Mouse (Mus musculus) hindbrain, embryonic 11.5 days (tissue): ENCODE results near the gene Syt12. TPM values are rescaled to one million over a fixed set of nuclear protein-coding genes. Genes with fewer than 3 reads are reported as not detected.
"Not testable (repeated sequence)": the region's sequence is repeated elsewhere in the genome, so short reads cannot be mapped to it uniquely, and the experiment has no call there.

Experiments used
- ATAC-seq: fragments of 200-750 bp; cut with Nextera tagmentation; 2 replicates; pipeline ENCODE4 v1.8.0; 2017; ENCODE audit warnings: mild to moderate bottlenecking, moderate TSS enrichment, moderate library complexity; ENCODE audit not compliant: low FRiP score
- DNase-seq: peaks from one replicate; pipeline ENCODE4 v3.0.0-alpha.2; 2015; ENCODE audit warnings: low spot score
- H3K27ac ChIP-seq: fragments of 300-500 bp; sonication (generic); 2 replicates; pipeline ENCODE4 v1.5.1; 2014; ENCODE audit warnings: mild to moderate bottlenecking, low read depth, low read length
- H3K27me3 ChIP-seq: fragments of 300-500 bp; sonication (generic); 2 replicates; pipeline ENCODE4 v1.6.1; 2014; ENCODE audit warnings: mild to moderate bottlenecking, low read length, moderate library complexity, mixed read lengths; ENCODE audit not compliant: control insufficient read depth, insufficient read depth
- H3K36me3 ChIP-seq: fragments of 300-500 bp; sonication (generic); 2 replicates; pipeline ENCODE4 v1.6.1; 2014; ENCODE audit warnings: mild to moderate bottlenecking, low read length, moderate library complexity, mixed read lengths; ENCODE audit not compliant: control insufficient read depth, insufficient read depth
- H3K4me1 ChIP-seq: fragments of 300-500 bp; sonication (generic); replicated peaks from 2 replicates; pipeline ENCODE4 v1.6.1; 2014; ENCODE audit warnings: low read length, mixed read lengths; ENCODE audit not compliant: control insufficient read depth, insufficient read depth
- H3K4me2 ChIP-seq: fragments of 300-500 bp; sonication (generic); replicated peaks from 2 replicates; pipeline ENCODE4 v1.6.1; 2014; ENCODE audit warnings: mild to moderate bottlenecking, low read depth, low read length
- H3K4me3 ChIP-seq: fragments of 300-500 bp; sonication (generic); 2 replicates; pipeline ENCODE4 v1.5.1; 2014; ENCODE audit warnings: low read depth, low read length
- H3K9ac ChIP-seq: fragments of 300-500 bp; sonication (generic); 2 replicates; pipeline ENCODE4 v1.6.1; 2014; ENCODE audit warnings: low read depth, low read length
- H3K9me3 ChIP-seq: fragments of 300-500 bp; sonication (generic); 2 replicates; pipeline ENCODE4 v1.6.1; 2016; ENCODE audit warnings: low read length; ENCODE audit not compliant: control insufficient read depth
- WGBS: fragments of 180-500 bp; shearing (Covaris S2); extraction: QIAGEN DNeasy Blood & Tissue Kit; methylation state at CpG from one replicate; pipeline ENCODE4 v1.1.7; 2014; 5-methylcytosine and 5-hydroxymethylcytosine counted together
- polyA plus RNA-seq: library from polyadenylated mRNA; unstranded; fragments of >200 nt; fragmentation: Nextera tagmentation; extraction: Ambion mirVana; gene quantifications from 2 replicates; pipeline ENCODE4 v1.2.1, GENCODE M21; 2014

Gene Syt12
- polyA plus RNA-seq, 1 experiment from 2014 or later: 0.99 TPM

DNA sequence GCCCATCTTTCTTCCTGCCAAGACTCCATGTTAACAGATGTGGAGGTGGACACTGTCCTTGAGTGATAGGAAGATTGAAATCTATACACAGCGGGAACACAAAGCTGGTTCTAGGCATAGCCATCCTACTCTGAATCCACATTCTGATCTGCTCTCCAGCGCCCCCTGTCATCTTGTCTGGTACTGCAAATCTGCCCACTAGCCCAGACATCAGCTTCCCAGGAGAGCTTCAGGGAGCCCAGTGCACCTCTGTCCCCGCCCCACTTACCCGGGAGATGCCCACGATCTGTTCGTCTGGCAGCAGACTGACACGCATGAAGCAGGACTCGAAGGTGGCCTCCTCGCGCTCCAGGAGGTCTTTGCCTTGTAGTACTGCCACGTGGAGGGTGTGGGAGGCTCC, 21.0 kb downstream of the Syt12 start:
- 13% methylated on average over 11 of the region's 11 CpGs for WGBS
- Histone ChIP-seq H3K4me3 (no peak overlapping the region), H3K9ac (no peak overlapping the region), H3K9me3 (no peaks in the 10 kb centered on the region), H3K4me2 (no peak overlapping the region), H3K36me3 (no peaks in the 10 kb centered on the region), H3K27me3 (no peaks in the 10 kb centered on the region), H3K27ac (no peak overlapping the region), H3K4me1 (no peaks in the 10 kb centered on the region; the same call in 1 of the 2 replicates)
- DNase-seq: peak; percentile 80
- no peak for ATAC-seq

DNA sequence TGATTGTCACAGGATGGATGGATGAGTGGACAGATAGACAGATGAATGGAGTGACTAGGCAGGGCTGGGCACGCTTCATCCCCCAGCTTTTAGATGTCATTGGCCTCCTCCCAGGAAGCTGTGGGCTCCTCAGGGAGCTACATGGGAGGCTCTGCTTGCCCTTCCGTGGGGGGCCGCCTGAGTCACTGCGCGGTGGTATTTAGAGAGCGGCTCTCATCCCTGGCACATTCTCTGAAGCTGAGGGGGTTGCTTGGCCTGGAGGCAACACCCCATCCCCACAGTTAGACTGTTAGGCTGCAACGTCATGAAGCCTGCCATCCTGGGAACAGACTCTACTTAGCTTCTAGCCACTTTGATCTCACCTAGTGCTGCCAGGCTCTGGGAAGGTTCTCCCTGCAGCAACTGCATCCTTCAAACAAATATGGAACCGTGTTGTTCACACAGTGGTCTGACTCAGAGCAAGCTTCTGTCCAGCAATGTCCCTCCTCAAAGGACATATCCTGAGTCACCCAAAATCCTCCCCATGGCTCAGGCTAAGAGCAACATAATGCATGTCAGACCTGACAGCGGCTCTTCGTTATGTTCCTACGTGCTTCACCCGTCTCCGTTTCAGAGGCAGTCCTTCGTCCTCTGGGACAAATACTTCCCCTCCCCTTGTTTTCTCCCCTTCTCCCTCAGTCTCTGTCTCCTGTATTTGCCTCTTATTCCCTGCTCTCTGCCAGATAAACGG, 22.0 kb downstream of the Syt12 start:
- H3K9me3 ChIP-seq: no peaks in the 10 kb centered on the region

DNA sequence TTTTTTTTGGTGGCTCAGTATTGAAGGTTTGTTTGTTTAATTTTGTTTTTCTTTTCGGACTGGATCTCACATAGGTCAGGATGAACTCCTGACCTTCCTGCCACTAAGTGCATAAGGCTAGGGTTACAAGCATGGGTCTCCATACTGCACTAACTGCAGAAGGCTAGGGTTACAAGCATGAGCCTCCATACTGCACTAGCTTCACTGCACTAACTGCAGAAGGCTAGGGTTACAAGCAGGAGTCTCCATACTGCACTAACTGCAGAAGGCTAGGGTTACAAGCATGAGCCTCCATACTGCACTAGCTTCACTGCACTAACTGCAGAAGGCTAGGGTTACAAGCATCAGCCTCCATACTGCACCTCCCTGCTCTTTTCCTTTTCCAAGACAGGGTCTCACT, 23.2 kb downstream of the Syt12 start:
- not testable (repeated sequence) for H3K27ac ChIP-seq, H3K4me1 ChIP-seq, H3K36me3 ChIP-seq, H3K27me3 ChIP-seq, H3K4me2 ChIP-seq, H3K4me3 ChIP-seq, ATAC-seq, DNase-seq, H3K9me3 ChIP-seq, H3K9ac ChIP-seq
- WGBS: 69% methylated on average over 1 of the region's 1 CpGs

More for the DNA sequence above, 22.0 kb downstream of the Syt12 start:
- Histone ChIP-seq H3K27me3 (no peaks in the 10 kb centered on the region), H3K9ac (no peak overlapping the region), H3K4me1 (no peaks in the 10 kb centered on the region; the same call in 1 of the 2 replicates), H3K4me2 (no peak overlapping the region), H3K36me3 (no peaks in the 10 kb centered on the region), H3K27ac (no peak overlapping the region), H3K4me3 (no peak overlapping the region)
- DNase-seq: no peak
- 79% methylated on average over 15 of the region's 15 CpGs for WGBS
- no peak for ATAC-seq

DNA sequence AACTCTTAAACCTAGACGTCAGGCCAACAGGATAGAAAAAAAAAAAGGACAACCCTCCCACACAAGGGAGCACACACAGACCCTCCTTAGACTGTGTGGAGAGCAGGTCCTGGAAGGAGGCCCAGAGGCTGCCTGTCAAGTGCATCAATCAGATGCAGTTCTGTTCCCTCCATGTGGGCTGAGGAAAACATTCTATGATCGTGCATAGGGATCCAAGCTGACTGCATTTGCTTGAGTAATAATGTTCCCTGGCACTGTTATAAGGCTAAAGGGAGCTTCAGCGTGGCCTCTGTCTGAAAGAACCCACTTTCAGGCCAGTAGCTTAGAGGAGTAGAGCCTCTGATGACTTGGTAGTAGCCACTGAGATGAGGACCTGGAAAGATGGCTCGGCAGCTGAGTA, 24.7 kb downstream of the Syt12 start:
- Histone ChIP-seq H3K9ac (no peak overlapping the region), H3K9me3 (no peaks in the 10 kb centered on the region), H3K27me3 (no peaks in the 10 kb centered on the region), H3K4me3 (no peak overlapping the region), H3K4me2 (no peak overlapping the region), H3K36me3 (no peaks in the 10 kb centered on the region), H3K4me1 (no peaks in the 10 kb centered on the region; the same call in 1 of the 2 replicates), H3K27ac (no peak overlapping the region)
- ATAC-seq (no peak), DNase-seq (no peak)
- 45% methylated on average over 4 of the region's 4 CpGs for WGBS

DNA sequence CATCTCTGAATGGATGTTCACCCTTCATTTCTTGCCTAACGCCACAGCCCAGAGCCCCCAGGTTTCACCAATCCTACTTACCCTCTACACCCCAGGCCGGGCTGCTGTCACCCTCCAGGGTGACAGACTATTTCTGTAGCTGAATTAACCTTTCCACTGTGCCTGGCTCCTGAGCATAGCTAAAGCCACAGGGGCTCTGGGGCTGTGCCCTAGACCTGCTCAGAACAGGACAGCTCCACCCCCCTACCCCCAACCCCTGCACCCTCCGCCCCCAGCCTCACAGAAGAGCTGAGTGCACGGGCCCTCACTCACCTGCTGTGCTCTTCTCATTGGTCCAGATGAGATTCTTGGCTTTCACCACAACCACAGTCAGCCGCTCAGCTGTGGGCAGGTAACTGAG, 25.3 kb downstream of the Syt12 start:
- Histone ChIP-seq H3K9me3 (no peaks in the 10 kb centered on the region), H3K4me3 (no peak overlapping the region), H3K4me2 (no peak overlapping the region), H3K27me3 (no peaks in the 10 kb centered on the region), H3K4me1 (no peaks in the 10 kb centered on the region; the same call in 1 of the 2 replicates), H3K27ac (no peak overlapping the region), H3K36me3 (no peaks in the 10 kb centered on the region), H3K9ac (no peak overlapping the region)
- WGBS: 15% methylated on average over 5 of the region's 5 CpGs
- no peak for DNase-seq
- ATAC-seq: no peak

DNA sequence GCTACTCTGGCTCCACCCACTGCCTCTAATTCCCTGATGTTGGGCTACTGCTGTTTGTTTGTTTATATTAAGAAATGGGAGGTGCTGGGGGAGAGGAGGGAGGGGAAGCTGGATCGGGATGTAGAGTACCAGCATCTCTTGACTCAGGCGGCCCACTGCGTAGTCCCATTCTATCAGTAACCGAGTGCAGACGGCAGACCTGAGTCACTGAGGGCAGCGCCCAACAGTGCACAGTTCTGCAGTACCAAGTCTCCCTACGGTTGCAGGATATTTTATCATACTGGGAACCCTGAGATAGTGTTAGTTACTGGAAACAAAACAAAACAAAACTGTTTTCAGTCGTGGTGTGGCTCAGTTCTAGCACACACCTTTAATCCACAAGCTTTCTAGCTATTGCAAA, 26.1 kb downstream of the Syt12 start:
- Histone ChIP-seq H3K4me2 (no peak overlapping the region), H3K36me3 (no peaks in the 10 kb centered on the region), H3K9me3 (no peaks in the 10 kb centered on the region), H3K27me3 (no peaks in the 10 kb centered on the region), H3K9ac (no peak overlapping the region), H3K4me1 (no peaks in the 10 kb centered on the region; the same call in 1 of the 2 replicates), H3K4me3 (no peak overlapping the region), H3K27ac (no peak overlapping the region)
- ATAC-seq: no peak
- DNase-seq: no peak
- 59% methylated on average over 8 of the region's 8 CpGs for WGBS

DNA sequence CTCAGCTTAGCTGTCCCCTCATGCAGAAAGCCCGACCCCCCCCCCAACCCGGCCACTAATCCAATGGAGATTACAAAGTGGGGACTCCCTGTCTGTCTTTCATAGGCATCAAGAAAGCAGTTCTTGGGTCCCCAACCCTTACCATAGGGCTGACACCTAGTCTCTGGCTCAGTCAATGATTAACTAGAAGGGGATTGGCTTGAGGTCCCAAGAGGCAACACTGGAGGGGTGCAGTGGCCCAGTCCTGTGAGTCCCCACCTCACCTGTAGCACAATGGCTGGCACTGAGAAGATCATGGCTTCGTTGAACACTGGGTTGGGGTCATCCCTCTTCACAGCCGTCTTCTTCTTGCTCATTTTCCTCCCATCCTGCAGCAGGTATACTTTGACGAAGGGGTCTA, 26.6 kb downstream of the Syt12 start:
- no peak for ATAC-seq

DNA sequence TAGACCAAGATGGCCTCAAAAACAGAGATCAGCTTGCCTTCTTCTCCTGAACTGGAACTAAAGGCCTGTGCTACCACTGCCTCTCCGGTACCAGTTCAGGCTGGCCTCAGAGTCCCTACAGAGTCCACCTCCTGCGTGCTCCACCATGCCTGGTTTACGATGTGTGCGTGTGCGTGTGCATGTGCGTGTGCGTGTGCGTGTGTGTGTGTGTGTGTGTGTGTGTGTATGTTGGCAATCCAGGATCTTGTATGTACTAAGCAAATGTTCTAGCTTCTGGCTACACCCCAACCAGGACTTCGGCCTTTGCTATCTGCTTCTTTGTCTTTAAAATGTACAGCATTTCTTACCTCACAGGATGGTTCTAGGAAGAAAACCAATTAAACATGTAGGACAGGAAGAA, 28.0 kb downstream of the Syt12 start:
- H3K4me1 ChIP-seq: no peaks in the 10 kb centered on the region; the same call in 1 of the 2 replicates
- no peak overlapping the region for H3K9ac ChIP-seq
- WGBS: 96% methylated on average over 9 of the region's 9 CpGs
- H3K27me3 ChIP-seq: no peaks in the 10 kb centered on the region
- no peak for DNase-seq
- H3K9me3 ChIP-seq: no peaks in the 10 kb centered on the region
- no peak for ATAC-seq
- H3K36me3 ChIP-seq: no peaks in the 10 kb centered on the region
- H3K4me3 ChIP-seq: no peak overlapping the region
- H3K4me2 ChIP-seq: no peak overlapping the region
- no peak overlapping the region for H3K27ac ChIP-seq

More for the DNA sequence above, 26.6 kb downstream of the Syt12 start:
- no peaks in the 10 kb centered on the region for H3K9me3 ChIP-seq
- WGBS: 65% methylated on average over 5 of the region's 5 CpGs
- no peaks in the 10 kb centered on the region; the same call in 1 of the 2 replicates for H3K4me1 ChIP-seq
- H3K27ac ChIP-seq: no peak overlapping the region
- H3K27me3 ChIP-seq: no peaks in the 10 kb centered on the region
- no peak for DNase-seq
- no peak overlapping the region for H3K4me3 ChIP-seq
- H3K36me3 ChIP-seq: no peaks in the 10 kb centered on the region
- H3K9ac ChIP-seq: no peak overlapping the region
- H3K4me2 ChIP-seq: no peak overlapping the region

DNA sequence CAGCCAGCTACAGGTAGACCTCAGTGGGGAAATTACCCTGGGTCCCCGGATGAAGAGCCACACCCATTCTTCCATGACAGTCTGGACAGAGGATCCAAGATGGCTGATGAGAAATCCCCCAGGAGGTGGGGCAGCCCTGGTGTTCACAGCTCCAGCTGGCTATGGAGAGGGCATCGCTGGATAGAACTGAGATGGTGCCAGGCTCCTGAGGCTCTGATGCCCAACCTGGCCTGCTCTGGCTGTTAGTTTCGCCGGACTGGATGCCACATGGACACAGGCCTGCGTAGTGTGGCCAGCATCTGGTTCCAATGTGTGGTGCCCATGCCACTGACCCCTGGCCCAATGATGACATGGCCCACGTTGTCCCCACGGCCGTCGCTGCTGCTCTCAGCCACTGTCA, 29.8 kb downstream of the Syt12 start:
- no peak overlapping the region for H3K27ac ChIP-seq
- no peak overlapping the region for H3K4me3 ChIP-seq
- no peaks in the 10 kb centered on the region; the same call in 1 of the 2 replicates for H3K4me1 ChIP-seq
- H3K9me3 ChIP-seq: no peaks in the 10 kb centered on the region
- H3K9ac ChIP-seq: no peak overlapping the region
- WGBS: 86% methylated on average over 9 of the region's 9 CpGs
- DNase-seq (no peak), ATAC-seq (no peak)
- H3K36me3 ChIP-seq: no peaks in the 10 kb centered on the region
- H3K4me2 ChIP-seq: no peak overlapping the region
- no peaks in the 10 kb centered on the region for H3K27me3 ChIP-seq
